Mouse (Mus musculus) stomach, postnatal 0 days (tissue): Measurements from ENCODE around the gene Cftr.

Source experiments
- CTCF ChIP-seq: IDR thresholded peaks from 2 replicates; pipeline ENCODE4 v1.5.1; 2016; ENCODE audit warnings: antibody characterized with exemption, low read depth, mild to moderate bottlenecking, moderate library complexity
- EP300 ChIP-seq: optimal IDR thresholded peaks from 2 replicates; pipeline ENCODE3; 2016; ENCODE audit warnings: antibody characterized with exemption

- no peak for TF ChIP-seq CTCF
- no peak for TF ChIP-seq EP300
Measured at GRCm38 (mm10) chr6:18338307-18338706, 167.8 kb downstream of the Cftr start.
